Mouse (Mus musculus) urinary bladder, adult 18-20 months (tissue): Measurements from ENCODE around the gene Tbx18.
A peak's percentile ranks its signal among the peaks of the same experiment; 100 is the strongest.

Experiments used
- DNase-seq, 2 experiments: peaks; one replicate each; pipeline ENCODE4 v3.0.0; 2022; ENCODE audit warnings: low spot score in 2 of 2, mixed read lengths in 2 of 2

Tbx18 gene

GRCm38 (mm10) chr9:87721793-87722192 is 9.3 kb downstream of the Tbx18 start:
- no peak for DNase-seq

GRCm38 (mm10) chr9:87710360-87710759 is 20.7 kb downstream of the Tbx18 start:
- DNase-seq, result no peak

- peak in 1 of 2 experiments; percentile 43 for DNase-seq
These were observed 22.9 kb downstream of the Tbx18 start for GRCm38 (mm10) chr9:87708151-87708550.

GRCm38 (mm10) chr9:87702267-87702666 is 28.8 kb downstream of the Tbx18 start:
- DNase-seq, result no peak

- no peak for DNase-seq
These were observed 44.1 kb downstream of the Tbx18 start for GRCm38 (mm10) chr9:87686981-87687380.

GRCm38 (mm10) chr9:87682247-87682646 is 48.8 kb downstream of the Tbx18 start:
- no peak for DNase-seq
